Mouse (Mus musculus) frontal cortex, postnatal 10 days (tissue): ENCODE data around the gene Zfp385b.

ENCODE experiments used
- DNase-seq, 2 experiments: peaks; one replicate each; pipeline ENCODE4 v3.0.0; 2022; ENCODE audit warnings: low spot score in 2 of 2, mixed read lengths in 1 of 2

The Zfp385b gene

GRCm38 (mm10) chr2:77382766-77383165, 436.7 kb downstream of the Zfp385b start:
- DNase-seq: no peak

GRCm38 (mm10) chr2:77379907-77380306, 439.5 kb downstream of the Zfp385b start:
- DNase-seq: no peak

- no peak for DNase-seq
These were observed 440.1 kb downstream of the Zfp385b start for GRCm38 (mm10) chr2:77379332-77379731.

GRCm38 (mm10) chr2:77376823-77377222, 442.6 kb downstream of the Zfp385b start:
- no peak for DNase-seq

GRCm38 (mm10) chr2:77375155-77375554, 444.3 kb downstream of the Zfp385b start:
- no peak for DNase-seq

GRCm38 (mm10) chr2:77369174-77369573, 450.3 kb downstream of the Zfp385b start:
- DNase-seq: no peak
